ENCODE assay signal across 9 mouse cellular contexts in the genomic region with DNA sequence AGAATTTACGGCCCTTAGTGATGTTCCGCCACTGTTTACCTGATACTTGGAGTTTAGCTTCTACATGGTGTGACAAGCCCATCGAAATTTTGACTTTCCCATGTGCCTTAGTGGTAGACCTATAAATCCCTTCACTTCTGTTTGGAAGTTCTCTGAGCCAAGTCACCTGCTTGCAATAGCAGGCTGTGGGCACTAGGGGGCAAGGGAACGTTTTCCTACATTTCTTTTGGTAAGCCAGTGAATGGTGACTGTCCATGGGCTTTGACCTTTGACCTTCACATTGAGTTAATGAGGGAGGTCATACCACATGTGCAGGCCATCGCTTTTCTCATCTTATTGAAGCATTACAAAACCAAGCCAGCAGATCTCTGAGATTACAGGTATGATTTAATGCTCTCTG. TPM values are rescaled to one million over a fixed set of nuclear protein-coding genes. Genes with fewer than 3 reads are reported as not detected.
DNase-seq lines count a peak whose midpoint lies in the region; ATAC-seq and TF ChIP-seq lines count a peak whose summit lies in the region.
"Had no signal": no experiment of that assay in that cellular context is flagged by ENCODE, and none has a peak within 500 bp of the region (broad histone marks: within the 10 kb centered on the region; RNA-seq: fewer than 3 reads in every experiment).

No protein-coding gene starts in this region.

- H3K36me3 ChIP-seq in midbrain, embryonic 11.5 days (ENCODE audit: control insufficient read depth, insufficient read depth, low read length), result no peaks in the 10 kb centered on the region
- no peaks in the 10 kb centered on the region for H3K36me3 ChIP-seq in midbrain, embryonic 15.5 days (replicated peaks)
- H3K36me3 ChIP-seq in liver, embryonic 11.5 days (ENCODE audit: control insufficient read depth, insufficient read depth, low read length), result no peaks in the 10 kb centered on the region
- H3K36me3 ChIP-seq: heart, embryonic 13.5 days had no signal

- TF ChIP-seq POLR2A in cortical plate, adult 2 months (IDR thresholded peaks at IDR 0.05; ENCODE audit: extremely low read depth, insufficient read depth, low read length), result no peak

- 44% methylated on average over 5 of the region's 5 CpGs for WGBS in midbrain, embryonic 11.5 days
- WGBS in midbrain, embryonic 15.5 days, result 47% methylated on average over 5 of the region's 5 CpGs
- WGBS in liver, embryonic 11.5 days, result 40% methylated on average over 5 of the region's 5 CpGs

- no peaks in the 10 kb centered on the region for H3K27me3 ChIP-seq in midbrain, embryonic 11.5 days (ENCODE audit: control insufficient read depth, insufficient read depth, low read length)
- no peaks in the 10 kb centered on the region for H3K27me3 ChIP-seq in midbrain, embryonic 15.5 days (replicated peaks)
- H3K27me3 ChIP-seq in liver, embryonic 11.5 days (replicated peaks; ENCODE audit: control insufficient read depth, insufficient read depth, low read length), result no peaks in the 10 kb centered on the region
- H3K27me3 ChIP-seq: heart, embryonic 13.5 days had no signal

- H3K4me1 ChIP-seq in midbrain, embryonic 11.5 days (ENCODE audit: control insufficient read depth, insufficient read depth, low read length), result no peaks in the 10 kb centered on the region
- H3K4me1 ChIP-seq in midbrain, embryonic 15.5 days, result peaks cover 5% of the 10 kb centered on the region
- H3K4me1 ChIP-seq in cortical plate, adult 2 months (ENCODE audit: control insufficient read depth, insufficient read depth, low read length), result 0 out of 2 replicates have a peak, but pooled peaks cover 1% of the 10 kb centered on the region
- no peaks in the 10 kb centered on the region for H3K4me1 ChIP-seq in liver, embryonic 11.5 days (replicated peaks; ENCODE audit: control insufficient read depth, insufficient read depth, low read length)

- peak; percentile 93 for DNase-seq in midbrain, embryonic 11.5 days (ENCODE audit: low spot score, missing footprints)
- peak; percentile 70 to 91 for DNase-seq in adrenal gland, adult (ENCODE audit: inconsistent age in 2 of 2, low spot score in 1 of 2)
- peak; percentile 76 for DNase-seq in heart, postnatal 4 days
- peak; percentile 43 for DNase-seq in liver, embryonic 11.5 days (ENCODE audit: low spot score)
- peak; percentile 9 for DNase-seq in retina, postnatal 7 days (ENCODE audit: low read depth, low spot score)
- peak; percentile 45 to 70 for DNase-seq in urinary bladder, postnatal 36 days (ENCODE audit: low spot score in 2 of 2)

- ATAC-seq in midbrain, embryonic 11.5 days (ENCODE audit: low FRiP score), result no peak
- ATAC-seq in midbrain, embryonic 15.5 days (replicated peaks), result no peak
- no peak for ATAC-seq in liver, embryonic 11.5 days (replicated peaks; ENCODE audit: low FRiP score)

- no peak overlapping the region for H3K4me3 ChIP-seq in midbrain, embryonic 11.5 days (ENCODE audit: low read depth, low read length)
- H3K4me3 ChIP-seq in midbrain, embryonic 15.5 days, result no peak overlapping the region
- H3K4me3 ChIP-seq in cortical plate, adult 2 months (ENCODE audit: insufficient read depth, low read length), result no peak overlapping the region
- no peak overlapping the region for H3K4me3 ChIP-seq in liver, embryonic 11.5 days (ENCODE audit: low read depth, low read length)
- H3K4me3 ChIP-seq: heart, embryonic 13.5 days had no signal

- TF ChIP-seq CTCF in cortical plate, adult 2 months (IDR thresholded peaks at IDR 0.05; ENCODE audit: extremely low read depth, insufficient read depth, low read length), result peak; percentile 83

- no peaks in the 10 kb centered on the region for H3K9me3 ChIP-seq in midbrain, embryonic 11.5 days (ENCODE audit: control insufficient read depth, low read length)
- H3K9me3 ChIP-seq in midbrain, embryonic 15.5 days, result no peaks in the 10 kb centered on the region
- no peaks in the 10 kb centered on the region for H3K9me3 ChIP-seq in liver, embryonic 11.5 days (ENCODE audit: control insufficient read depth, low read length)
- H3K9me3 ChIP-seq: heart, embryonic 13.5 days had no signal

- no peak overlapping the region for H3K27ac ChIP-seq in midbrain, embryonic 11.5 days (ENCODE audit: low read depth, low read length)
- H3K27ac ChIP-seq in midbrain, embryonic 15.5 days, result no peak overlapping the region
- H3K27ac ChIP-seq in cortical plate, adult 2 months (ENCODE audit: insufficient read depth, low read length), result no peak overlapping the region
- H3K27ac ChIP-seq in liver, embryonic 11.5 days (ENCODE audit: low read depth, low read length), result no peak overlapping the region
- H3K27ac ChIP-seq: heart, embryonic 13.5 days had no signal

- no peak overlapping the region for H3K4me2 ChIP-seq in midbrain, embryonic 11.5 days
- no peak overlapping the region for H3K4me2 ChIP-seq in midbrain, embryonic 15.5 days
- no peak overlapping the region for H3K4me2 ChIP-seq in liver, embryonic 11.5 days
- H3K4me2 ChIP-seq: heart, embryonic 13.5 days had no signal

- no peak overlapping the region for H3K9ac ChIP-seq in midbrain, embryonic 11.5 days (ENCODE audit: low read length)
- no peak overlapping the region for H3K9ac ChIP-seq in midbrain, embryonic 15.5 days
- H3K9ac ChIP-seq in liver, embryonic 11.5 days (ENCODE audit: low read depth, low read length), result no peak overlapping the region
- H3K9ac ChIP-seq: heart, embryonic 13.5 days had no signal

RNA-seq across cellular contexts. Expression of a gene that starts 8.0 kb away (rescaled TPM):
- not detected in 2 replicates for polyA plus RNA-seq in midbrain, embryonic 11.5 days (2014; fragmentation: Nextera tagmentation; extraction: Ambion mirVana)
- not detected in 2 replicates for polyA plus RNA-seq in midbrain, embryonic 15.5 days (2015; fragmentation: Nextera tagmentation; extraction: Ambion mirVana)
- not detected in 2 replicates for polyA plus RNA-seq in cortical plate, adult 2 months (2012; rRNA removed)
- not detected for total RNA-seq in heart, postnatal 4 days (2021)
- polyA plus RNA-seq in liver, embryonic 11.5 days (2014; fragmentation: Nextera tagmentation; extraction: Ambion mirVana), result not detected in 2 replicates
- polyA plus RNA-seq: heart, embryonic 13.5 days had no signal

Comparison
In these comparisons a context has a peak if more than half of its experiments do, and no peak if none do; other contexts are left out.
1. DNase-seq: peak in every context shown above with its lines; median percentile 93 in midbrain, embryonic 11.5 days; 80 in adrenal gland, adult; 76 in heart, postnatal 4 days; 58 in urinary bladder, postnatal 36 days; 43 in liver, embryonic 11.5 days; 9 in retina, postnatal 7 days.